Mouse (Mus musculus): ENCODE measurements at regions not wholly inside any gene's neighbourhood (a gene's known extent, or its start where the extent isn't known, plus 50 kb on each side); places are given as distances from the start of the nearest gene placed in this dataset.
A peak's percentile ranks its signal among the peaks of the same experiment; 100 is the strongest.

DNA sequence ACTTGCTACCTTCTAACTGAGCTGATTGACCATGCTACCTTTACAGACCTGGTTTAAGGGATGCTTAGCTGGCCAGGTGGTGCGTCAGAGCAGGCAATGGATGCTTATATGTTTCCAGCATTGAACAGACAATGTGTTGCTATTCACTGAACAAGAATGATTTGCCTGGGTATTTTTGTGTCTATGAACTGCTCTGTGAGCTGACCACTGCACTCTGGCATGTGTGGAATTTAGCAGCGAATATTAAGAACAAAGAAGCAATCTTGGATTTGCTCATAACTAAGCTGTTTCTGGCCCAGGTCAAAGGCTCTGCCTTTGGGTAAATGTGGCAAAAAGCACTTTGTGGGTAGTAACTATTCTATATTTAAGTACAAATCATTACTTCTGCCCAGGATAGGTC is 58.3 kb upstream of the Ccdc39 start:
- no peak for ATAC-seq (ENCODE audit: low TSS enrichment)

- ATAC-seq (ENCODE audit: low TSS enrichment): no peak
Observed at GRCm38 (mm10) chr3:33903326-33903725, 59.2 kb upstream of the Ccdc39 start.

- no peak for ATAC-seq (ENCODE audit: low TSS enrichment)
Observed at GRCm38 (mm10) chr3:33903816-33904215, 59.7 kb upstream of the Ccdc39 start.

DNA sequence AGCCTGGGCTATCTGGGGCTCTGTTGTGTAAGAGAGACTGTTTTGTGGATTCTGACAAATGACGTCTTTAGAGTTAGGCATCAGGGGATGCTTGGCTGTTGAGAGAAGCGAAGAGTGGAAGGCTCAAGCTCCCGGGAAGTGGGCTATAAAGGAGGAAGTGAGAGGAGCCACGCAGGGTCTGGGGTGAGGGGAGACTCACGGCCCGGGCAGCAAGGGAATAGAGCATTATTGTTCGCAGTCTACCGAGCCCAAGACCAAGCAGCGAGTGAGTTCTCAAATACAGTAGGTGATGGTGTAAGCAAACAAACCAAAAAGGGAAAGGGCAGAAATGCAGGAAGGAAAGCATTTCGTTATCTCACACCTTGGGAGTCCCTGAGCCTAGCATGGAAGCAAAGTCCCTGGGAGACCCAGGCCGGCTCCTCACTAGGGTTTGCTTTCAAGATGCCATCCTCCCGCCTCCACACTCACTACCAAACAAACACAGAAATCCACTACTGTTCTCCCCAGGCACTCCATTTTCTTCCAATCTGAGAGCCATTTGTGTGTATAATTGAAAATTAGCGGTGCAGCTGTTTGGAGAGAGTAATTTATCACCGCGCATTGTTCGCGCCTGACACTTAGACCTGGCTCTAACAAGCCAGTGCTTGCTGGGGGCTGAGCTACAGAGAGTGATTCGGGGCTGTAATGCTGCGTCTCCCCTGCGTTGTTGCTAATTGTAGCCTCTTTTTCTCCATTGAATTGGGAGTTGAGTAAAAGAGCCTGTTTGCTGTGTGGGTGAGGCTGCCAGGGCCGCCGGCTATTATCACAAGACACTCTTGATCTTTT is 61.0 kb upstream of the Ccdc39 start:
- 0 out of 2 replicates have a peak, but pooled peaks have one; percentile 20 for ATAC-seq (ENCODE audit: low TSS enrichment)

DNA sequence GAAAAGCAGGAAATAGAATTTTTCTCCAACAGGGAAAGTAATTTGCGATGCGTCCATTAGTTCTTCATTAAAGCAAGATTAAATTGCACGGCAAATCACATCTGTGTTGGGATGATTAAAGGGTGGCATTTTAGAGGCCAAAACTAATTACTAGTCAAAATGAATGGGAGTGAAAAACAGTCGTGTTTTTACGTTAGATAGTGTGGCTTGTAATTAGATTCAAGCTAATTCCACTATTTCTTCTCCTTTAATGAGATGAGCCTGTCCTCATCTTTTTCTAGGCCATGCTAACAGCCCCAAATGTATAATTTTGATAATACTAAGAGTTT is 61.5 kb upstream of the Ccdc39 start:
- no peak for ATAC-seq (ENCODE audit: low TSS enrichment)

DNA sequence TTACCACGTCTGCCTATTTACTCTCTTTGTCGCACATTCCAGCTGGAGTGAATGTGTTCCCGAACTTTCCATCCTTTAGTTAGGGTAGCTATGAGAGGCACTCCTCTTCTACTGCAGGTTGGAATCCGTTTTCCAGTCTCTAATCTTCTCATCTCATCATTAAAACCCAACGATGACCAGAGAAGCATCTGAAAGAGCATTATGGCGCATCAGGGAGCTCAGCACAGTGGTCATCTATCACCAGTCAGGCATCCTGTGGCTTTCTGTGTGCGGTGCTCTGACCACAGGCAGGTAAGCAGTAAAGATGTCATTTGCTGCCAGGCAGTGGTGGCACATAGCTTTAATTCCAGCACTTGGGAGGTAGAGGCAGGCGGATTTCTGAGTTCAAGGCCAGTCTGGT is 63.0 kb upstream of the Ccdc39 start:
- no peak for ATAC-seq (ENCODE audit: low TSS enrichment)

GRCm38 (mm10) chr3:33911559-33911958 is 67.4 kb upstream of the Ccdc39 start:
- no peak for ATAC-seq (ENCODE audit: low TSS enrichment)

GRCm38 (mm10) chr3:33913470-33913869 is 69.4 kb upstream of the Ccdc39 start:
- ATAC-seq (ENCODE audit: low TSS enrichment): no peak

- ATAC-seq (ENCODE audit: low TSS enrichment): no peak
Observed at GRCm38 (mm10) chr3:33914386-33914785, 70.3 kb upstream of the Ccdc39 start.

GRCm38 (mm10) chr3:33915777-33916176 is 71.7 kb upstream of the Ccdc39 start:
- no peak for ATAC-seq (ENCODE audit: low TSS enrichment)

DNA sequence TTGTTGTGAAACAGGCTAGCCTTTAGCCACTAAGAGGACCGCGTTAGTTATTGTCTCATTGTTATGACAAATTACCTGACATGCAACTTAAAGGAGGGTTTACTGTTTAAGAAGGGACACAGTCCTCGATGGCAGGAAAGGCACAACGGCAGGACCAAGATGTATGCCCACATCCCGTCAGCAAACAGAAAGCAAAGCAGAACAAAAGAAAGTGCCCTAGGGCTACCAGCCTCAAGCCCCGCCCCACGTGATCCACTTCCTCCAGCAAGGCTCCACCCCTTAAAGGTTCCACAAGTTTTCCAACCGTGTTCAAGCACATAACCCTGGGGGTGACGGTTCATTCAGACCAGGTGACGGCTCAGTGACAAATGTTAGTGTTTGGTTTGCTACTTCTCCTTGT is 72.2 kb upstream of the Ccdc39 start:
- ATAC-seq (ENCODE audit: low TSS enrichment): no peak

DNA sequence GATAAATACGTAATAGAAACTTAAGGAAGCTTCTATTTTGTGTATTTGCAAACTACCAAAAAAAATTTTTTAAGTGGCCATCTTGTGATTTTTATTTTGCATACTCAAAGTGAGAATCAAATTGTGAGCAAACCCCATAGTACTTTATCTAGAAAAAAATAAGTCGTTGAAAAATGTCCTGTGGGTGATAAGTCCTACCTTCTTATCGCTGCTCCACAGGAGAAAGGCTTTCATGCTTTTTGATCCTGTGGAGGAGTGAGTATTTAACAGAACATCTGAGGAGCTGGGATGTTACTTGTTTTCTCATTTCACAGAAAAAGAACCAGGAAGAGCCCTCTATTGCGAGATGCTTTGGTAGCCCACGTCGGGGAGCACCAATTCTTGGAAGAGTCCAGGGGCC is 72.7 kb upstream of the Ccdc39 start:
- ATAC-seq (ENCODE audit: low TSS enrichment): no peak

GRCm38 (mm10) chr3:33918785-33919184 is 74.7 kb upstream of the Ccdc39 start:
- ATAC-seq (ENCODE audit: low TSS enrichment): peak; percentile 94

- ATAC-seq (ENCODE audit: low TSS enrichment): no peak
Observed at GRCm38 (mm10) chr3:33925072-33925471, 81.0 kb upstream of the Ccdc39 start.

- no peak for ATAC-seq (ENCODE audit: low TSS enrichment)
Observed at GRCm38 (mm10) chr3:33955064-33955463, 64.7 kb upstream of the Fxr1 start.

- peak; percentile 79 for ATAC-seq (ENCODE audit: low TSS enrichment)
Observed at GRCm38 (mm10) chr3:33955854-33956624, 63.7 kb upstream of the Fxr1 start.

DNA sequence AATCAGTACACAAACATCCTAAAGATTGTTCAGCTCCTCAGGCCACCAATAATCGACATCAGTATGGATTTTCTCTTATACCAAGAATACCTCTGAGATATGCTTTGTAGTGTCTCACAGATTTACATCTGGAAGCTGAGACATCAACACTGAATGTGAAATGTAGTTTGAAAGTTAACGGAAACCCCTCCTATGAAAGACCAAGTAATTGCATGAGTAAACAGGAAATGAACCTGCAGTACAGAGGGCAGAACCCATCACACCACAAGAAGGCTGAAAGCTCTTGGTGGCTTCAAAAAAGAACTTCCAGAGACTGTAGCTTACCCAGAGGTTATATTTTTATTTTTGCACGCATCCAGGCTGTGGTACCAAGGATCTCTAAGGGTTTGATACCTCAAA is 63.1 kb upstream of the Fxr1 start:
- ATAC-seq (ENCODE audit: low TSS enrichment): peak; percentile 23

DNA sequence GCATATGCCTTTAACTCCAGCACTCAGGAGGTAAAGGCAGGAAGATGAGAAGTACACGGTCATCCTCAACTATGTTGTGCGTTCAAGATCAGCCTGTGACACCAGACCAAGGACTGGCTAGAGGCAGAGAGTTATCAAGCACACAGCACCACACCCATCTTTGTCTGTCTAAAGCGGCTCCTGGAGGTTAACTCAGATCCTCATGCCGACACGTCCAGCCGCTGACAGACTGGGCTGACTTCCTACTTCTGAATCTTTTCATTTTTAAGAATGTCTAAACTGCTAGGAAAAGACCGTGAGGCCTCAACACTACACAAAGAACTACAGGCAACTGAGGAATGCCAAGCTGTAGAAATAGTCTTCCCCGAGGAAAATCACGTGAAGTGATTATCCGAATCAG is 62.1 kb upstream of the Fxr1 start:
- ATAC-seq (ENCODE audit: low TSS enrichment): no peak

DNA sequence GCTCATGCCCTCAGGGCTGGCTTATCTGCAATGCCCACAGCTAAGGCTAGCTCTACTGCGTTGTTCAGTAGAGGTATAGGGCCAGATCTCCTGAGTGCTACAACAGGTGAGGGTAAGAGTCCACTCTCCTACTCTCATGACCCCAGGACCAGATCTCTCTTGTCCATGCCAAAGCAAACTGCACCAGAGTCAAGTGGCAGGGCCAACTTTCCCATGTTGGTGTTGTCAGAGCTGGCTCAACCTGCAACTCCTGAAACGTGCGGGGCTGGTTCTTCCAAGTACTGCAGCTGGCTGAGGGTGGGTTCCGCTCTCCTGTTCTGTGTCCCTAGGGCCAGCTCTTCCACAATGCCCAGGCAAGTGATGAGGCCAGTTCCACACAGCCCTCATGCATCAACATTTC is 61.5 kb upstream of the Fxr1 start:
- ATAC-seq (ENCODE audit: low TSS enrichment): no peak

GRCm38 (mm10) chr3:33960211-33960610 is 59.5 kb upstream of the Fxr1 start:
- no peak for ATAC-seq (ENCODE audit: low TSS enrichment)

DNA sequence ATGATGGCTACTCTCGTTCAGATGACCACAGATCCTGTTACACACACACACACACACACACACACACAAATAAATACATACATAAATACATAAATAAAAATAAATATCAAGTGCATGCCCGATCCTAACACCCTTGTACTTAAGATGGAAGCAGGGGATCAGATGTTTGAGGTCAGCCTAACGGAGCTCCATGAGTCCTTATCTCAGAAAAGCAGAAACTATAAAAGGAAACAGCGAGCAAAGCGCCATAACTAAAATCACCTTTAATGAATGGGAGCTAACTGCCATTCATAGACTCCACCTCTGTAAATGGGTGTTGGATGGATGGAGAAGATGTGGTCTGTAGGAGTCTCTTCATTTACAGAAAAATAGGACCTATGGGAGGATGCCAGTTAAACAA is 56.8 kb upstream of the Fxr1 start:
- ATAC-seq (ENCODE audit: low TSS enrichment): no peak

DNA sequence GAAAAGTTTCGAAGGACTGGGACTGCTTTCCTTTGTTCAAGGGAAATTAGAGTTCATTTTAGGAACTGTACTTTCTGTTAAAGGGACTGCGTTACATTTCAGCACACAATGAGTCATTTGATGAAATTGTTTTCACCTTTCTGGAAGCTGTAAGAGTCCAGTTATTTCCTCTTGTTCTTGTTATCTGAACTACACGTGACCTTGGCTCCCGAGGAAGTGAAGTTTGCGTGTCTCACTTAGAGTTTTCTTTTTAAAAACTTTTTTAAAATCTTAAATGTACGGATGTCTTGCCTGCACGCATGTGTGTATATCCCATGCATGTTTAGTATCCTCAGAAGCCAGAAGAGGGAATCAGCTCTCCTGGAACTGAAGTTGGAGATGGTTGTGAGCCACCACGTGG is 52.6 kb upstream of the Fxr1 start:
- no peak for ATAC-seq (ENCODE audit: low TSS enrichment)

Data from frontal cortex, adult (tissue).